Mouse (Mus musculus) large intestine, adult 2 months (tissue): ENCODE measurements around the gene Ttc21b. TPM values are rescaled to one million over a fixed set of nuclear protein-coding genes. Genes with fewer than 3 reads are reported as not detected.
"Not testable (repeated sequence)": the region's sequence is repeated elsewhere in the genome, so short reads cannot be mapped to it uniquely, and the experiment has no call there.

Source experiments
- DNase-seq: peaks from one replicate; pipeline ENCODE4 v3.0.0-alpha.2; 2012; ENCODE audit warnings: low read depth, low spot score
- WGBS: fragments of 180-500 bp; shearing (Covaris S2); methylation state at CpG from one replicate; pipeline ENCODE4 v1.1.7; 2018; 5-methylcytosine and 5-hydroxymethylcytosine counted together
- polyA plus RNA-seq: library from polyadenylated mRNA; depleted of rRNA; stranded (reverse); fragments of >200 nt; gene quantifications from 2 replicates; pipeline ENCODE4 v1.2.3, GENCODE M21; 2012; rRNA removed

The Ttc21b gene
- 0.88 and 1.3 TPM in 2 replicates for polyA plus RNA-seq

- DNase-seq, result peak; percentile 69
- 1% methylated on average over 56 of the region's 56 CpGs for WGBS
These were observed at the start of gene Ttc21b for GRCm38 (mm10) chr2:66256220-66257131. Ttc21b (minus strand) TSS chr2:66256617.

GRCm38 (mm10) chr2:66272551-66272950, 16.1 kb upstream of the Ttc21b start:
- no peak for DNase-seq
- WGBS, result 74% methylated on average over 3 of the region's 3 CpGs

- no peak for DNase-seq
- WGBS, result 87% methylated on average over 1 of the region's 1 CpGs
These were observed 12.4 kb downstream of the Ttc21b start for GRCm38 (mm10) chr2:66244013-66244412.

GRCm38 (mm10) chr2:66240334-66240733, 16.1 kb downstream of the Ttc21b start:
- WGBS, result 89% methylated on average over 1 of the region's 1 CpGs
- DNase-seq, result no peak

- DNase-seq, result no peak
- 82% methylated on average over 5 of the region's 5 CpGs for WGBS
These were observed 17.5 kb downstream of the Ttc21b start for GRCm38 (mm10) chr2:66238886-66239285.

GRCm38 (mm10) chr2:66220954-66221353, 35.5 kb downstream of the Ttc21b start:
- 87% methylated on average over 7 of the region's 7 CpGs for WGBS
- no peak for DNase-seq

GRCm38 (mm10) chr2:66209875-66210274, 46.5 kb downstream of the Ttc21b start:
- 41% methylated on average over 10 of the region's 10 CpGs for WGBS

GRCm38 (mm10) chr2:66209353-66209752, 47.1 kb downstream of the Ttc21b start:
- no peak for DNase-seq
- 95% methylated on average over 13 of the region's 13 CpGs for WGBS

More at GRCm38 (mm10) chr2:66209875-66210274, 46.5 kb downstream of the Ttc21b start:
- no peak for DNase-seq

GRCm38 (mm10) chr2:66206796-66207195, 49.6 kb downstream of the Ttc21b start:
- 93% methylated on average over 2 of the region's 2 CpGs for WGBS
- DNase-seq, result no peak

GRCm38 (mm10) chr2:66204218-66204617, 52.2 kb downstream of the Ttc21b start:
- WGBS, result 87% methylated on average over 2 of the region's 2 CpGs
- DNase-seq, result no peak

- 60% methylated on average over 3 of the region's 3 CpGs for WGBS
- no peak for DNase-seq
These were observed 56.2 kb downstream of the Ttc21b start for GRCm38 (mm10) chr2:66200195-66200594.

GRCm38 (mm10) chr2:66191691-66192100, 64.7 kb downstream of the Ttc21b start:
- DNase-seq, result no peak
- whole genome bisulfite sequencing, result 75% methylated on average over 13 of the region's 13 CpGs

GRCm38 (mm10) chr2:66190157-66190556, 66.3 kb downstream of the Ttc21b start:
- WGBS, result 97% methylated on average over 5 of the region's 5 CpGs
- no peak for DNase-seq

- not testable (repeated sequence) for DNase-seq
- WGBS, result 96% methylated on average over 12 of the region's 12 CpGs
These were observed 67.2 kb downstream of the Ttc21b start for GRCm38 (mm10) chr2:66189197-66189596.

- 83% methylated on average over 6 of the region's 6 CpGs for WGBS
These were observed 68.9 kb downstream of the Ttc21b start for GRCm38 (mm10) chr2:66187520-66187919.

GRCm38 (mm10) chr2:66184431-66185164, 71.8 kb downstream of the Ttc21b start:
- 84% methylated on average over 7 of the region's 7 CpGs for WGBS
- no peak for DNase-seq

More at GRCm38 (mm10) chr2:66187520-66187919, 68.9 kb downstream of the Ttc21b start:
- no peak for DNase-seq

GRCm38 (mm10) chr2:66180293-66180692, 76.1 kb downstream of the Ttc21b start:
- WGBS, result 35% methylated on average over 10 of the region's 10 CpGs
- no peak for DNase-seq

GRCm38 (mm10) chr2:66179782-66180181, 76.6 kb downstream of the Ttc21b start:
- WGBS, result 67% methylated on average over 10 of the region's 10 CpGs

GRCm38 (mm10) chr2:66178848-66179215, 77.6 kb downstream of the Ttc21b start:
- 89% methylated on average over 5 of the region's 5 CpGs for WGBS
- DNase-seq, result no peak

More at GRCm38 (mm10) chr2:66179782-66180181, 76.6 kb downstream of the Ttc21b start:
- no peak for DNase-seq
